Mouse (Mus musculus): ENCODE results near the gene Klhl42. TPM values are rescaled to one million over a fixed set of nuclear protein-coding genes. Genes with fewer than 3 reads are reported as not detected.

The Klhl42 gene
- total RNA-seq (2014; rRNA removed) (23.9 and 27.8 TPM in 2 replicates), polyA plus RNA-seq (2015; fragmentation: Nextera tagmentation; extraction: Ambion mirVana) (4.7 and 6.0 TPM in 2 replicates)

DNA sequence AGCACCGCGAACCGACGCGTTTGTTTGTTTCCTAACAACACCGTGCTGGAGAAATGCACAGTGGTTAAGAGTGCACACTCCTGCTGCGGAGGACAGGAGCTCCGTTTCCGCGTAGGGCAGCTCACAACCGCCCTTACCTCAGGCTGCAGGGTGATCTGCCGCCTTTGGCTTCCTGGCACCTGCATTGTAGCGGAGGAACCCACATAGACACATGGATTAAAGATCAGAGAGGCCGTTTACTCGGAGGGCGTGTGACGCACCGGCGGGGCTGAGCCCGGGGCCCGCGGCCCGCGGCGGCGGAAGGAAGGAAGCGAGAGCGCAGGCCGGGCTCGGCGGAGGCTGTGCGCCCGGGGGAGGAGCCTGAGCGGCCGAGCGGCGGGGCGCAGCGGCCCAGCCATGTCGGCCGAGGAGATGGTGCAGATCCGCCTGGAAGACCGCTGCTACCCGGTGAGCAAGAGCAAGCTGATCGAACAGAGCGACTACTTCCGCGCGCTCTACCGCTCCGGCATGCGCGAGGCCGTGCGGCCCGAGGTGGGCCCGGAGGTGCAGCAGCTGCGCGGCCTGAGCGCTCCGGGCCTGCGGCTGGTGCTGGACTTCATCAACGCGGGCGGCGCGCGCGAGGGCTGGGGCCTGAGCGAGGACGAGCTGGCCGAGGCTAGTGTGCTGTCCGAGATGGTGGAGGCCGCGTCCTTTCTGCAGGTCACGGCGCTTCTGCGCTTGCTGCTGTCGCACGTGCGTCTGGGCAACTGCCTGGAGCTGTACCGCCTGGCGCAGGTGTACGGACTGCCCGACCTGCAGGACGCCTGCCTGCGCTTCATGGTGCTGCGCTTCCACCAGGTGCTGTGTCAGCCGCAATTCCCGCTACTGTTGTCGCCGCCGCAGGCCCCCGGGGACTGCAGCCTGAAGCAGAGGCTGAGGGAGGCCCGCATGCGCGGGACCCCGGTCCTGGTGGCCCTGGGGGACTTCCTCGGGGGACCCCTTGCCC lies at the start of gene Klhl42:
Gene Klhl42 (plus strand): TSS at position 244 of the 985 bp plus-strand sequence.
- DNase-seq (peak; percentile 81), ATAC-seq (peak; percentile 89)
- 3% methylated on average over 98 of the region's 99 CpGs for WGBS
- Histone ChIP-seq H3K4me1 (ENCODE audit: insufficient read depth) (peaks cover 15% of the 10 kb centered on the region; the same call in 1 of the 2 replicates), H3K27me3 (ENCODE audit: insufficient read depth, low read length) (no peaks in the 10 kb centered on the region), H3K36me3 (ENCODE audit: insufficient read depth) (peaks cover 2% of the 10 kb centered on the region; the same call in 1 of the 2 replicates), H3K9me3 (ENCODE audit: low read length) (no peaks in the 10 kb centered on the region), H3K27ac (ENCODE audit: low read depth, low read length) (peak within 1 kb of the TSS; percentile 86), H3K4me2 (ENCODE audit: low read depth) (peak within 1 kb of the TSS; percentile 95), H3K4me3 (ENCODE audit: low read depth, low read length) (peak within 1 kb of the TSS; percentile 69), H3K9ac (peak within 1 kb of the TSS; percentile 88)
- TF ChIP-seq CTCF (IDR thresholded peaks at IDR 0.05; ENCODE audit: low read depth), result no peak

DNA sequence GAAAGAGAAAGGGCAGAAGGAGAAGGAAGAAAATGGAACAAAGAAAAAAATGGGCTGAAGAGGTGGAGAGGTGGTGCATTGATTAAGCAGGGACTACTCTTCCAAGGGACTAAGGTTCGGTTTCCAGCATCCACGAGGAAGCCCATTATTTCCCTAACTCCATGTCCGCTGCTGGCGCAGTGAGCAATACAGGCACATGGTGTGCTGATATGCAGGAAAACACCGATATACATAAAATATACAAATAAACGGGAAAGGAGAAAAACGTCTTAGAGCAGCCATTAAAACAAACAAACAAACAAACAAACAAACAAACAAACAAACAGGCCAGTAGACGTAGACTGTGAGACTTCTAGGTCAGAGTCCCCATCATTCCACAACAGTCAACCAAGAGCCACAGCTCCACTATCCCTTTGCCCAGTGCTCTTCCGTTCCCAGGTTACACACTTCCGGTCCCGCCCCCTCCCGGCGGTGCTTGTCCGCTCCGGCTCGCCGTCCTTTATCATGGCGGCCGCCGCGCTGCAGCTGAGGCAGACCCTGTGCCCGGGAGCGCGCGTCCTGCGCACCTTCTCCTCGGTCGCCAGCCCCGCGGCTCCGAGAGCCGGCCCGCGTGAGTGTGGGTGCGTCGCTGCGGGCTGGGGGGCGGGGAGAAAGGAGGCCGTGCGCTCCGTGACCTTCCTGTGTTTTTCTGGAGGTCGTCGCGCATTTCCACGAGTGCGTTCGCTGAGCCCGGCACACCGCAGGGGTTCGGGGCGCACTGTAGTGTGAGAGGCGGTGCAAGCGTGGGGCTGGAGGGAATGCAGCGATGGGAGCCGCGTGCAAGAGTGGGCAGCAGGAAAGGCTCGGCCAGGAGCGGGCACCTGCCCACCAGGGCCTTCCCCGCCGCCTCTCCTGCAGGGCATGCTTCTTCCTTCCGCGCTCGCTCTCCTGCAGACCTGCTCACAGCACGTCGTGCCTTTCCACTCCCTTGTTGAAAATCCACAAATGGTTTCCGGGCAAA lies 48.6 kb upstream of the Klhl42 start, which contains the start of gene Mrps35:
Gene Mrps35 (plus strand): TSS at position 474 of the 1,000 bp plus-strand sequence.
- Histone ChIP-seq H3K27ac (ENCODE audit: low read depth, low read length) (peak within 1 kb of the TSS; percentile 89), H3K9ac (peak within 1 kb of the TSS; percentile 93), H3K9me3 (ENCODE audit: low read length) (no peaks in the 10 kb centered on the region), H3K36me3 (ENCODE audit: insufficient read depth) (peaks cover 11% of the 10 kb centered on the region), H3K27me3 (ENCODE audit: insufficient read depth, low read length) (no peaks in the 10 kb centered on the region), H3K4me1 (ENCODE audit: insufficient read depth) (peaks cover 9% of the 10 kb centered on the region), H3K4me2 (ENCODE audit: low read depth) (peak within 1 kb of the TSS; percentile 72), H3K4me3 (ENCODE audit: low read depth, low read length) (peak within 1 kb of the TSS; percentile 89)
- peak; percentile 92 for DNase-seq
- peak; percentile 100 for ATAC-seq
- TF ChIP-seq CTCF (IDR thresholded peaks at IDR 0.05; ENCODE audit: low read depth), result peak; percentile 41
- 3% methylated on average over 62 of the region's 66 CpGs for WGBS

DNA sequence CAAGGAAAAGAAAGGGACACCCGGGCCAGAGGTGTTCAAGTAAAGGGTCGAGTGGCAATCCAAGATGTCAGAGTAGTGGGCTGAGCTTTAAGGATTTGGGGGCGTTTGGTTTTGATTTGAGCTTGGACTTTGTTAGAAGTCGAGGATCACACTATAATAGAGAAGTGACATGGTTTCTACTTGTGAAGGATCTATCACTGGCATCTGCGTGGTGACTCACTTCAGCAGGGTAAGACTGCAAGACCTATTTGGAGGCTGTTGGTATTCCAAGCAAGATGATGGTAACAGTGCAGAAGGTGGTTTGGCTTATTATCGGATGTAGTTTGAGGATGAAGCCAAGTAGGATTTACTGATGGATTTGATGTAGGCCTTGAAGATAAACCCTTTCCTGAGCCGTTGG lies 47.5 kb upstream of the Klhl42 start:
- H3K36me3 ChIP-seq (ENCODE audit: insufficient read depth), result peaks cover 18% of the 10 kb centered on the region
- H3K27me3 ChIP-seq (ENCODE audit: insufficient read depth, low read length), result no peaks in the 10 kb centered on the region
- WGBS, result 53% methylated on average over 7 of the region's 7 CpGs
- DNase-seq, result no peak
- no peak overlapping the region for H3K27ac ChIP-seq (ENCODE audit: low read depth, low read length)
- no peaks in the 10 kb centered on the region for H3K9me3 ChIP-seq (ENCODE audit: low read length)
- H3K9ac ChIP-seq, result peak overlapping the region; percentile 93; the same call in 1 of the 2 replicates
- peak overlapping the region; percentile 72 for H3K4me2 ChIP-seq (ENCODE audit: low read depth)
- H3K4me1 ChIP-seq (ENCODE audit: insufficient read depth), result peaks cover 9% of the 10 kb centered on the region
- peak overlapping the region; percentile 89 for H3K4me3 ChIP-seq (ENCODE audit: low read depth, low read length)
- no peak for TF ChIP-seq CTCF (IDR thresholded peaks at IDR 0.05; ENCODE audit: low read depth)
- ATAC-seq, result no peak

DNA sequence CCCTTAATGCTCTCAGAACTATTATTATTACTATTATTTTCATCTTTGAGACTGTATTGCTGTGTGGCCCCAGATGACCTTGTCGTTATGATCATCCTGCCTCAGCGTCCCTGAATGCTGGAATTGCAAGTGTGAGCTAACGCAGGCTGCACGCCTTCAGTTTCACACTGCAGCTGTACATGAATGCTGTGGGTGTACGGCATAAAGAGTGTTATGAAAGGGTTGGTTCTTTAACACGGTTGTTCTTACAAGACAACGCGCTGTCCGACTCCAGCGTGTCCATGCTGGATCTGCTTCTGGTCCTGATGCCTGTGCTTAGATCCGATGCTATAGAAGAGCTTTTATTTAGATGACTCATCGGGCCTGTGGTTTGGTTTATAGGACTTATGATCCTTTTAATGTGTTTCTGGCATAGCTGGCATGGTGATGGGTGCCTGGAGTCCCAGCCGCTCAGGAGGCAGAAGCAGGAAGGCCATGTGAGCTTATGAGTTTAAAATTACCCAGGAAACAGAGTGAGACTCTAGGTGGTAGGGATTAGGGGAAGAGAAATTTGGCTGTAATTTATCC lies 41.9 kb upstream of the Klhl42 start:
- no peaks in the 10 kb centered on the region for H3K4me1 ChIP-seq (ENCODE audit: insufficient read depth)
- no peak overlapping the region for H3K27ac ChIP-seq (ENCODE audit: low read depth, low read length)
- H3K36me3 ChIP-seq (ENCODE audit: insufficient read depth), result peaks cover 44% of the 10 kb centered on the region
- no peak overlapping the region for H3K4me2 ChIP-seq (ENCODE audit: low read depth)
- DNase-seq (no peak), ATAC-seq (no peak)
- H3K4me3 ChIP-seq (ENCODE audit: low read depth, low read length), result no peak overlapping the region
- H3K9me3 ChIP-seq (ENCODE audit: low read length), result no peaks in the 10 kb centered on the region
- H3K9ac ChIP-seq, result no peak overlapping the region
- no peak for TF ChIP-seq CTCF (IDR thresholded peaks at IDR 0.05; ENCODE audit: low read depth)
- WGBS, result 94% methylated on average over 13 of the region's 13 CpGs
- no peaks in the 10 kb centered on the region for H3K27me3 ChIP-seq (ENCODE audit: insufficient read depth, low read length)

DNA sequence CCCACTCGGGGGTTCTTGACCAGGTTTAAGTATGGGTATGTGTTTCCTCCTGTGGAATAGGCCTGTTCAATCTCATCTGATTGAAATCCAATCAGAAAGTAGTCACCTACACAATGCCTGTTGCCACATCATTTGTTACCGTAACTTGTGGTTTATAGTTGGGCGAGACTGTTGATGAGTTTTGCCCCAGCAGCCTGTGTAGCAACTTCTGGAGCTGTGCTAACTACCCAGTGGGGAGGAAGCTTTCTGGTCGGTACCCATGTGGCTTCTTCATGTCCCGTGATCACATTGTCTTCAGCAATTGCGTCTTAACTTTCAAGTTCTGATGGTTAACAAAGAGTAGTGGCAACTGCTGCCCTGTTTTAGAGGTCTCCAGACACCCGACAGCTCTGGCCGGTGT lies 39.5 kb upstream of the Klhl42 start:
- no peak overlapping the region for H3K9ac ChIP-seq
- no peak for TF ChIP-seq CTCF (IDR thresholded peaks at IDR 0.05; ENCODE audit: low read depth)
- no peak overlapping the region for H3K27ac ChIP-seq (ENCODE audit: low read depth, low read length)
- H3K4me3 ChIP-seq (ENCODE audit: low read depth, low read length), result no peak overlapping the region
- WGBS, result 93% methylated on average over 8 of the region's 8 CpGs
- no peaks in the 10 kb centered on the region for H3K4me1 ChIP-seq (ENCODE audit: insufficient read depth)
- H3K27me3 ChIP-seq (ENCODE audit: insufficient read depth, low read length), result no peaks in the 10 kb centered on the region
- ATAC-seq (no peak), DNase-seq (no peak)
- no peaks in the 10 kb centered on the region for H3K9me3 ChIP-seq (ENCODE audit: low read length)
- no peak overlapping the region for H3K4me2 ChIP-seq (ENCODE audit: low read depth)
- H3K36me3 ChIP-seq (ENCODE audit: insufficient read depth), result peaks cover 50% of the 10 kb centered on the region

- DNase-seq (no peak), ATAC-seq (no peak)
- H3K4me2 ChIP-seq (ENCODE audit: low read depth), result no peak overlapping the region
- 89% methylated on average over 9 of the region's 9 CpGs for WGBS
- no peaks in the 10 kb centered on the region for H3K9me3 ChIP-seq (ENCODE audit: low read length)
- no peak overlapping the region for H3K27ac ChIP-seq (ENCODE audit: low read depth, low read length)
- TF ChIP-seq CTCF (IDR thresholded peaks at IDR 0.05; ENCODE audit: low read depth), result no peak
- H3K4me1 ChIP-seq (ENCODE audit: insufficient read depth), result no peaks in the 10 kb centered on the region
- H3K27me3 ChIP-seq (ENCODE audit: insufficient read depth, low read length), result no peaks in the 10 kb centered on the region
- peaks cover 48% of the 10 kb centered on the region for H3K36me3 ChIP-seq (ENCODE audit: insufficient read depth)
- no peak overlapping the region for H3K9ac ChIP-seq
- H3K4me3 ChIP-seq (ENCODE audit: low read depth, low read length), result no peak overlapping the region
Measured at GRCm38 (mm10) chr6:147052440-147052839, 38.7 kb upstream of the Klhl42 start.
